Mouse (Mus musculus) CH12.LX (cell line): ENCODE data around the gene Ascc1. TPM values are rescaled to one million over a fixed set of nuclear protein-coding genes. Genes with fewer than 3 reads are reported as not detected.
A peak's percentile ranks its signal among the peaks of the same experiment; 100 is the strongest.

ENCODE experiments used
- DNase-seq: peaks from one replicate; pipeline ENCODE4 v3.0.0-alpha.2; 2013; ENCODE audit errors: extremely low read depth
- H3K27ac ChIP-seq: 2 replicates; pipeline ENCODE4 v1.5.1; 2012; ENCODE audit warnings: low read depth, mild to moderate bottlenecking, control low read depth, moderate library complexity; ENCODE audit not compliant: insufficient read depth
- H3K27me3 ChIP-seq: replicated peaks from 2 replicates; pipeline ENCODE3; 2012; ENCODE audit warnings: inconsistent platforms
- H3K36me3 ChIP-seq, 2 experiments: replicated peaks in 1 of 2; 2 replicates each; pipeline versions ENCODE3 to v1.6.1; 2012; ENCODE audit warnings: inconsistent platforms in 1 of 2, low read length in 1 of 2, mild to moderate bottlenecking in 1 of 2, mixed read lengths in 1 of 2, moderate library complexity in 1 of 2; ENCODE audit not compliant: control insufficient read depth in 1 of 2, insufficient read depth in 1 of 2
- H3K4me1 ChIP-seq, 2 experiments: 2 replicates each; pipeline ENCODE4 v1.6.1; 2012; ENCODE audit warnings: inconsistent platforms in 1 of 2, moderate library complexity in 1 of 2; ENCODE audit not compliant: insufficient read depth in 2 of 2, control insufficient read depth in 1 of 2
- H3K4me2 ChIP-seq: 2 replicates; pipeline ENCODE4 v1.6.1; 2012; ENCODE audit warnings: low read depth, mild to moderate bottlenecking, control low read depth; ENCODE audit not compliant: poor library complexity, insufficient read depth, severe bottlenecking
- H3K4me3 ChIP-seq, 3 experiments: fragments of 150-350 bp in 1 of 3; sonication (generic) in 1 of 3; replicated peaks in 1 of 3; 2 replicates each; pipeline versions ENCODE3 to v1.5.1; 2011 to 2012; ENCODE audit warnings: low read depth in 2 of 3, low read length in 2 of 3, mild to moderate bottlenecking in 2 of 3, moderate library complexity in 2 of 3, control low read depth in 1 of 3, improper control_type of control experiment in 1 of 3, inconsistent platforms in 1 of 3, mixed read lengths in 1 of 3; ENCODE audit not compliant: poor library complexity in 1 of 3
- H3K79me2 ChIP-seq: replicated peaks from 2 replicates; pipeline ENCODE4 v1.6.1; 2012; ENCODE audit warnings: mild to moderate bottlenecking, moderate library complexity; ENCODE audit not compliant: control insufficient read depth, poor library complexity, insufficient read depth, severe bottlenecking; ENCODE audit errors: extremely low read depth
- H3K9ac ChIP-seq: 2 replicates; pipeline ENCODE4 v1.6.1; 2012; ENCODE audit warnings: low read depth, mild to moderate bottlenecking, control low read depth, moderate library complexity; ENCODE audit not compliant: insufficient read depth
- H3K9me3 ChIP-seq: replicated peaks from 2 replicates; pipeline ENCODE3; 2012; ENCODE audit warnings: low read length, inconsistent platforms, mixed read lengths
- CHD1 ChIP-seq: IDR thresholded peaks from 2 replicates; pipeline ENCODE4 v1.6.1; 2012; ENCODE audit warnings: low read depth, low read length, improper control_type of control experiment, inconsistent platforms
- E2F4 ChIP-seq: IDR thresholded peaks from 2 replicates; pipeline ENCODE4 v1.6.1; 2011; ENCODE audit warnings: low read depth, low read length, improper control_type of control experiment; ENCODE audit not compliant: insufficient replicate concordance
- ETS1 ChIP-seq: conservative IDR thresholded peaks from 2 replicates; pipeline ENCODE4 v1.6.1; 2012; ENCODE audit warnings: low read depth, mild to moderate bottlenecking, inconsistent platforms, low read length, improper control_type of control experiment, moderate library complexity
- GABPA ChIP-seq: IDR thresholded peaks from 2 replicates; pipeline ENCODE4 v1.6.1; 2012; ENCODE audit warnings: low read depth, low read length, improper control_type of control experiment, inconsistent platforms; ENCODE audit not compliant: insufficient replicate concordance
- HCFC1 ChIP-seq: IDR thresholded peaks from 2 replicates; pipeline ENCODE4 v1.6.1; 2012; ENCODE audit warnings: low read depth, mild to moderate bottlenecking, inconsistent platforms, low read length, improper control_type of control experiment
- IRF4 ChIP-seq: IDR thresholded peaks from 2 replicates; pipeline ENCODE4 v1.6.1; 2014; ENCODE audit warnings: low read depth, mild to moderate bottlenecking, inconsistent platforms, low read length, improper control_type of control experiment
- KAT2A ChIP-seq: IDR thresholded peaks from 2 replicates; pipeline ENCODE4 v1.6.1; 2012; ENCODE audit warnings: low read length, improper control_type of control experiment, inconsistent platforms; ENCODE audit not compliant: insufficient replicate concordance
- MAZ ChIP-seq: IDR thresholded peaks from 2 replicates; pipeline ENCODE4 v1.6.1; 2012; ENCODE audit warnings: low read depth, mild to moderate bottlenecking, inconsistent platforms, low read length, improper control_type of control experiment, moderate library complexity
- MEF2A ChIP-seq: IDR thresholded peaks from 2 replicates; pipeline ENCODE4 v1.6.1; 2014; ENCODE audit warnings: low read depth, mild to moderate bottlenecking, inconsistent platforms, low read length, improper control_type of control experiment, borderline replicate concordance
- MYC ChIP-seq: IDR thresholded peaks from 2 replicates; pipeline ENCODE4 v1.6.1; 2011; ENCODE audit warnings: low read depth, mild to moderate bottlenecking, improper control_type of control experiment, low read length
- NRF1 ChIP-seq: IDR thresholded peaks from 2 replicates; pipeline ENCODE4 v1.6.1; 2014; ENCODE audit warnings: low read depth, mild to moderate bottlenecking, inconsistent platforms, low read length, improper control_type of control experiment, moderate library complexity
- RAD21 ChIP-seq: IDR thresholded peaks from 2 replicates; pipeline ENCODE4 v1.6.1; 2011; ENCODE audit warnings: low read depth, mild to moderate bottlenecking, low read length, improper control_type of control experiment, moderate library complexity
- RCOR1 ChIP-seq: conservative IDR thresholded peaks from 2 replicates; pipeline ENCODE4 v1.6.1; 2012; ENCODE audit warnings: low read depth, mild to moderate bottlenecking, inconsistent platforms, low read length, improper control_type of control experiment
- TBP ChIP-seq: conservative IDR thresholded peaks from 2 replicates; pipeline ENCODE4 v1.6.1; 2011; ENCODE audit warnings: low read depth, low read length, improper control_type of control experiment
- UBTF ChIP-seq: IDR thresholded peaks from 2 replicates; pipeline ENCODE4 v1.6.1; 2012; ENCODE audit warnings: low read depth, mild to moderate bottlenecking, inconsistent platforms, low read length, improper control_type of control experiment, moderate library complexity
- ZKSCAN1 ChIP-seq: IDR thresholded peaks from 2 replicates; pipeline ENCODE4 v1.6.1; 2012; ENCODE audit warnings: low read depth, inconsistent platforms, low read length, improper control_type of control experiment, borderline replicate concordance
- ZMIZ1 ChIP-seq: IDR thresholded peaks from 2 replicates; pipeline ENCODE4 v1.6.1; 2012; ENCODE audit warnings: low read depth, mild to moderate bottlenecking, inconsistent platforms, low read length, improper control_type of control experiment
- dilution Hi-C: fragments of 300-500 bp; cut with MboI; formaldehyde crosslinking; loops from 2 replicates; pipeline ENCODE4 v1.14.3; 2020; ENCODE audit warnings: low sequenced_read_pairs; ENCODE audit not compliant: extremely low pct_unique_long_range_greater_than_20kb, extremely low pct_ligation_motif_present
- in situ Hi-C: fragments of 300-500 bp; cut with MboI; formaldehyde crosslinking; loops from 3 replicates; pipeline ENCODE4 v1.14.3; 2019; ENCODE audit warnings: low sequenced_read_pairs, low pct_ligation_motif_present, low pct_unique_long_range_greater_than_20kb, mixed read lengths
- polyA plus RNA-seq: library from polyadenylated mRNA; unstranded; fragments of >175 nt; gene quantifications from 2 replicates; pipeline ENCODE4 v1.2.1, GENCODE M21; 2012; ENCODE audit warnings: low read depth; ENCODE audit not compliant: insufficient read length
- total RNA-seq, 2 experiments: library from RNA; depleted of rRNA; stranded (reverse); fragments of 300-350 nt in 1 of 2; fragments of >200 nt in 1 of 2; gene quantifications; 2 replicates each; pipeline ENCODE4 v1.2.3; 2012 to 2014

Ascc1 gene
- total and polyA plus RNA-seq, 3 experiments = 20.1 to 25.5 (median 25.4) TPM

DNA sequence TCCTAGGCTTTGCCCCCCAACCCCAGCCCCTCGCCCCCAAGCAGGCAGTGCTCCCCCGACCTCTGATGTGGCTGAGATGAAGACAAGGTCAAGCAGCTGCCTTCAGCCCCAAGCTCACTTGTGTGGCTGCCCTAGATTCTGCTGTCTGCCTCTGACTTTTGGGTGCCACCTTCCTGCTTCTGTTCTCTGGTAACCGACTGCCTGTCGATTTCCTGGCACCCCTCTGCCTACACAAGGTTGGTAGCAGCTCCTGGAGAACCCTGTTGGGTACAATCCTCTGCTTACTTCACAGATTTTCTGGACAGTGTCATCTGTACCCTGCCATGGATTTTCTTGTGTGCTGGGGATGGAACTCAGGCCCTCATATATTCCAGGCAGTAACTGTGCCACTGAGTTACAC lies 21.3 kb upstream of the Ascc1 start:
- no peak for DNase-seq
- Histone ChIP-seq H3K4me3 (no peak overlapping the region), H3K36me3 (peaks cover 7 to 19% of the 10 kb centered on the region in 2 experiments), H3K4me1 (peaks cover 31 to 87% of the 10 kb centered on the region in 2 experiments), H3K79me2 (no peaks in the 10 kb centered on the region), H3K9ac (no peak overlapping the region), H3K27me3 (no peaks in the 10 kb centered on the region), H3K9me3 (no peaks in the 10 kb centered on the region), H3K27ac (peak overlapping the region; percentile 89), H3K4me2 (peak overlapping the region; percentile 14; the same call in 1 of the 2 replicates)
- no peak for TF ChIP-seq MYC
- TF ChIP-seq IRF4 = no peak
- no peak for TF ChIP-seq UBTF
- no peak for TF ChIP-seq ZKSCAN1
- no peak for TF ChIP-seq KAT2A
- no peak for TF ChIP-seq E2F4
- TF ChIP-seq CHD1 = no peak
- no peak for TF ChIP-seq HCFC1
- dilution Hi-C loops (no loop called here), in situ Hi-C loops (loop anchor here (5.0 kb wide), 1 partner anchor 34 kb away; no protein-coding TSS in a partner anchor)

- Histone ChIP-seq H3K4me1 (peaks cover 31 to 85% of the 10 kb centered on the region in 2 experiments), H3K4me2 (no peak overlapping the region)
- TF ChIP-seq MYC = no peak
- TF ChIP-seq MEF2A = no peak
- no peak for TF ChIP-seq ETS1
- no peak for TF ChIP-seq TBP
- no peak for TF ChIP-seq MAZ
- TF ChIP-seq HCFC1 = no peak
- TF ChIP-seq GABPA = no peak
- TF ChIP-seq RCOR1 = no peak
- no peak for TF ChIP-seq ZMIZ1
- no peak for TF ChIP-seq NRF1
- TF ChIP-seq CHD1 = no peak
- no peak for TF ChIP-seq RAD21
- TF ChIP-seq, all 38 proteins: peak for 0
- Histone ChIP-seq H3K9ac (no peak overlapping the region), H3K27ac (no peak overlapping the region), H3K4me3 (no peak overlapping the region), H3K36me3 (peaks cover 7 to 22% of the 10 kb centered on the region in 2 experiments), H3K27me3 (no peaks in the 10 kb centered on the region), H3K79me2 (no peaks in the 10 kb centered on the region), H3K9me3 (no peaks in the 10 kb centered on the region)
- dilution Hi-C loops (no loop called here), in situ Hi-C loops (loop anchor here (5.0 kb wide), 1 partner anchor 34 kb away; no protein-coding TSS in a partner anchor)
- no peak for DNase-seq
Observed at GRCm38 (mm10) chr10:59981792-59982191, 20.8 kb upstream of the Ascc1 start.
